Mouse (Mus musculus) T-helper 2 cell (primary cell): ENCODE data around the gene Txndc11.

ENCODE experiments used
- in situ Hi-C: fragments of 300-600 bp; cut with MboI, MseI; formaldehyde crosslinking; loops from one replicate; pipeline ENCODE4 v1.15.1; 2025; ENCODE audit warnings: high pct_unique_total_duplicates

Txndc11 gene

DNA sequence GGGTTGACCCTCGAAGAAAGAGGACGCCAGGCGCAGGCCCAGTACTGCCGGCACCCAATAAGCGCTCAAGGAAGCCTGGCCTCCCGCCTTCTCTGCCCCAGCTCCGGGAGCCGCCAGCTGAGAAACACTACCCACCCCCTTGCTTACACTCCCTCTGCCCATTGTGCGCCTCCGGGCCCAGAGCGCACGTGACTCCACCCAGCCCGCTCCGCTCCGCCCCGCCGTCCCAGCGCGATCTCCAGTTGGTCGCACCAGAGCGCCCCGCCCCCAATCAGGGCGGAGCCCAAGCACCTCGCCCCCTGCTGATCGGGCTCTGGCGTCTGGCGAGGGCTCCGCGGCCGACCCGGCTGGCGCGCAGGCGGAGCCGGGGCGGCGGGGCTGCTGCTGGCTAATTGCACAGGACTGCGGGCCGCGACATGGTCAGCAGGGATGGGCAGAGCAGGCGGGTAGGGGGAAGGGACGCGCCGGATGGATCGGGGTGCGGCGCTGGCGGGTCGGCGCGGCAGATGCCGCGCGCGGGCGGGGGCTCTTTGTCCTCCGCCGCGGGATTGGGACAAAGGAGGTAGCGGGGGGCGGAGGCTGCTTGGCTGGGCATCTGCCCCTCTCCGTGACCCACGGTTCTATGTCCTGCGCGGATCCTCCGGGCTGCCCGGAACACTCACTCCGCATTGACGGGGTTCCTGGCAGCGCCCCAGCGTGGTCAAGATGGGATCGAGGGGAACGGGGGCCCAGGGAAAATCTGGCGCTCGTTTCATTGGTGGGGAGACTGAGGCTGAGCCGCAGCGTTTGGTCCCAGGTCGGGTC lies 68.2 kb downstream of the Txndc11 start, which contains the start of gene Litaf:
Gene Litaf (minus strand): TSS at position 129 of the 804 bp plus-strand sequence.
- in situ Hi-C loops = loop anchor here (5.0 to 10.0 kb wide), 2 partner anchors 59 to 649 kb away; no protein-coding TSS in a partner anchor

DNA sequence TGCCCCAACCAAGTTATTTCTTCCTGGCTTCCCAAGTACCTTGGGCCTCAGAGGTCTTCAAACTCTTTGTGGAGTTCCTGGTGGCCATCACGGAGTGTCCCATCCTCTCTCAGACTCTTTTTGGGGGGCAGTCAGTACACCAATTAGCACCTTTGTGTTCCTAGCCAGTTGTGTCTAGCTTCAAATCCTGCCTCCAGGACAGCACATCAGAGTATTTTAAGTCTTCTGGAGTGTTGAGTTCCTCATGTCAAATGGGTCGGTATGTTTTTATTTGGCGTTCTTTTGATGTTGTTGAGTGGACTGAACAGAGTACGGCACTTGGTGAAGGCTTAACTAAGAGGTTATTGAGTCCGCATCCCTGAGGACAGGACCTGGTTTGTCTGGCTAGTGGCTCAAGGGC lies 69.0 kb downstream of the Txndc11 start:
- in situ Hi-C loops = loop anchor here (5.0 to 10.0 kb wide), 2 partner anchors 59 to 648 kb away; no protein-coding TSS in a partner anchor

DNA sequence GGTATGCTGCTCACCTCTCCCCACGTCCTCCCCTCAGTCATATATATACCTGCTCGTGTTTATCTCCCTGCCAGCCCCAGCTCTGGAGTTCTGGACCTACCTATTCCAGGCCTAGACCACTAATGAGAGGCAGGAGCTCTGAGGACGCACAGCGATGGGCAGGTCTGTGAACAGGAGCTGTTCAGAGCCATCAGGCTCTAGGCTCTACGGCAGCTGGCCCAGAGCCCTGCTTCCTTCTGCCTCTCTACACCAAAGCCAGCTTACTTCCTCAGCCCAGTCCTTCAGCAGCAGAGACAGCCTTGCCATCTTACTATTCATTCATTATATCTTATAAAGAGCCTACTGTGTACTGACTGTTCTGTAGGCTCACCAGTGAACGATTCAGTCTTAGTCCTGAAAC lies 69.7 kb downstream of the Txndc11 start:
- in situ Hi-C loops = loop anchor here (5.0 to 10.0 kb wide), 2 partner anchors 60 to 647 kb away; no protein-coding TSS in a partner anchor

DNA sequence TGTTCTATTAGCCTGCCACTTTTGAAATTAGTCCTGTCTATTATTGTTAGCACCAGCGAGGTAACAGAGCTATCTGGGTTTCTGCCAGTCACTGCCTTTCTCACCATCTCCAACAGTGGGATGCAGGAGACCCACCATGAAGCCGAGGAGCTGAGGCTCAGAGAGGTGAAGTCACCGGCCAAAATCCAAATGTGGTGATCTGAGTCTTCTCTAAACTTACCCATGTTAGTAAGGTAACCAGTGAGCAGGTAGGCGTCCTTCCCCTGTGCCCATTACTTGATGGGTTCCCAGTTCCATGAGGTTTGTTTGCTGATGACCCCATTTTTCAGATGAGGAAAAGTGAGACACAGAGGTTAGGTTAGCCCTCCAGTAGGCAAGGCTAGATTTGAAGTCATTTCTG lies 70.1 kb downstream of the Txndc11 start:
- in situ Hi-C loops = loop anchor here (10.0 kb wide), 1 partner anchor 60 kb away; no protein-coding TSS in a partner anchor

DNA sequence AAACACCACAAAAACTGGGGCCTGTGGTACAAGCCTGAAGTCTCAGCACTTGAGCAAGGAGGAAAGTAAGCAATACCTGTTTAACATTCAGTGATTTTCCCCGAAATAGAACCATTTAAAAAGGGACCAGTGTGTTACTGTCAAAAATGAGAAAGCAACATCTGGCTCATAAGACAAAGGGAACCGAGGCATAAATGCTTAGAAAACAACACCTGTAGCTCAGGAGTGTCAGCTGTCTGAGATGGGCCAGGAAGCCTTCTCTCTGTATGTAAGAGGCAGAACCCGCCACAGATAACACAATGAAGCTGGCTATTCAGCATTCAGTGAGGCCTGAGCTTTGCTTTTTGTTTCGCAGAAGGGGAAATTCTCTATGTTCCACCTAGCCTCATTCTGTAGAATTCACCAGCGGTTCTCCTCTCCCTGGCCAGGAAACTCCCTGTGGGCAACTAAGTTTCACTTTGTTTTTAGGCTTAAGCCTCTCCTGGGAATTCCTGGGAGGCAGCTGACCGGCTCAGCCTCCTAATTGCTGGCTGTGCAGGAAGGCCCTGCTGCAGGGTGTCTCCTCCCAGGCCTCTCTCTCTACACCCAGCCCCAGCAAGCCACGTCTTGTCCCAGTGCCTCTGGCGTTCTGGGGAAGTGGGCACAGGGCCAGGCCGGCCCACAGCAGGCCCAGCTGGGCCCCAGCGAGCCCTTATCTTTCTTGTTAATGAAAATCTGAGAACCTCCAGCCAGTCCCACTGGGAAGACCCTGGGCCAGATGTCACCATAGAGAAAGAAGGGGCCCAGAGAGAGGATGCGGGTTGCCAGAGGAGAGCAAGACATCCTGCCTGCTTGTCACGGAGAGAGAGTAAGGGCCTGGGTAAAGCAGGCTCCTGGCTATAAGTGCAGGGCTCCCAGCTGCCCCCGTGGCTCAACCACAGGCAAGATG lies 71.4 kb downstream of the Txndc11 start:
- in situ Hi-C loops = loop anchor here (10.0 kb wide), 1 partner anchor 62 kb away; no protein-coding TSS in a partner anchor

DNA sequence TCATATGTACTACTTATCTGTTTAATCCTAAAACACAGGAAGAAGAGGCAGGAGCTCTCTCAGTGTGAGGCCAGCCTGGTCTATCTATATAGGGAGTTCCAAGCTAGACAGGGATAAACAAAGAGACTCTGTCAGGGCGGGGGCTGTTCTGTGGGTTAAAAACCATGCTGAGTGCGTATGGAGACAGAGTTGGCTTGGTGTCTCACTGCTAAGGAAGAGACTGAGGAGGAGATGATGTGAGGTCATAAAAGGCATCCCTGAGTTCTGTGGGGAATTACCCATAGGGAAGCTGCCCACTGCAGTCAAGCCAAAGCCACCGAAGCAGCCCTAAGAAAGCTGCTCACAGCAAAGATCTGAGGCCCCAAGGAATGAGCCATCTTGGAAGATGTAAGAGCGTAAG lies 73.8 kb downstream of the Txndc11 start, which contains the start of gene Snn:
Gene Snn (plus strand): TSS at position 301 of the 400 bp plus-strand sequence.
- in situ Hi-C loops = loop anchor here (10.0 kb wide), 1 partner anchor 64 kb away; no protein-coding TSS in a partner anchor

DNA sequence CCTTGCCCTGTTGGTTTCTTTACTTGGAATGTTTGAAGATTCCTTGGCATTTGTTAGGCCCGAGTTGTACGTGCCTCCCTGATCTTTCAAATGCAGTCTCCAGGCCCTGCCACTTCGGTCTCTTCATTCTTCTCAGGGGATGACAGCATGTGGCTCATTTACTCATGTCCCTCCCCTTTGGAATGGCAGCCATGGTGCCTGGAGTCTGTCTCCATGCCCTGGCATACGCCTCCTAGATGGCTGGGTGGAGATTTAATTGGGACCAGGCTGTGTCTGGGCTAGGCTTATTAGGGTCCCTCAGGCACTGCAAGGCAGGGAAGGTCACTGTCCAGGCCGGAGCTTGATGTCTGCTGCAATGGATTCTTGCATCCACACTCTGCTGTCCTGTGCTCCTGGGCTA lies 78.5 kb downstream of the Txndc11 start:
- in situ Hi-C loops = no loop called here

DNA sequence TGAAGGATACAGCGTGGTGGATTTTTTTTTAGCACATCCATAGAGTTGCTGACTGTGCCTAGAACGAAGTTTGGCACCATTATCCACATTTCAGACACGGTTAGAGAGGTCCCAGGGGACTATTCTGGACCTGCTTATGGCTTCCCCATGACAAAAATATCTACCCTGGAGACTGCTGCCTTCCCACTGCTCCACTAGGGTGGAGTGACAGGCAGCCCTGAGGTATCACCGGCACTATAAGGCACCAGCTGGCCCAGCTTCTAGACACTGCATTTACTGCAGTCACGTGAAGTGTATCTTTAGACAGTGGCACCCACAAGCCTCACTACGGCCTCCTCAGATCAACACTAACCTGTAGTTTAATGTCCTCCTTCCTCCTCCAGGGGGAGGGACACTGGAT lies 79.6 kb downstream of the Txndc11 start:
- in situ Hi-C loops = no loop called here

DNA sequence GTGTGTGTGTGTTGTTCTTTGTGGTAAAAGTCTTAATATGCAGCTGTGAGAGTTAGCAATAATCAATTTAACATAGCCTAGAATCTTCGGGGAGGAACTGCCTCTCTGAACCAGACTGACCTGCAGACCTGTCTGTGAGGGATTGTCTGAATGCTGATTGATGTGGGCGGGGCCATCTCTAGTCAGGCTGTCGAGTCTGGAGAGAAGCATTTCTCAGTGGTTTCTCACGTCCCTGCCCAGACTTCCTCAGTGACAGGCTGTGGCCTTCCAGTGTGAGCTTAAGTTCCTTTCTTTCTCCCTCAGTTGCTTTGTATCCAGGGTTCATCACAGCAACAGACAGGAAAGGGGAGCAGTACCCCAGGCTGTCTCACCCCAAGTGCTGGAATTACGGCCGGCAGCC lies 80.0 kb downstream of the Txndc11 start:
- in situ Hi-C loops = no loop called here

DNA sequence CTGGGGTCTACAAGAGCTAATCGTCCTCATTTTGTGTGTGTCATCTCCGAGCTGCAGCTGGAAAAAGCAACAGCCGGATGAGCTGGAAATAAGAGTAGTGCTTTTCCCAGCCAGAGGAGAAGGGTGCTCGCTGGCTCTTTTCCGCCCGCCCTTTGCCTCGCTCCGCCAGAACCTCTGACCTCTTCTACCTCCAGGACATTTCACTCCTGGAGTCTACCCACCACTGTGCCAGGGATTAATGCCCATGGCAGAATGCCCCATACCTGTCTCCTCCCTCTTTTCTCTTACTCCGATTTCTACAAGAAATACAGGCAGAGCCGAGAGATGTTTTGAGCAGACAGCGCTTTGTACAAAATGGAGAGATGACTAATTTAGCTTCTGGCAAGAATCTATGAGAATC lies 83.3 kb downstream of the Txndc11 start:
- in situ Hi-C loops = no loop called here

DNA sequence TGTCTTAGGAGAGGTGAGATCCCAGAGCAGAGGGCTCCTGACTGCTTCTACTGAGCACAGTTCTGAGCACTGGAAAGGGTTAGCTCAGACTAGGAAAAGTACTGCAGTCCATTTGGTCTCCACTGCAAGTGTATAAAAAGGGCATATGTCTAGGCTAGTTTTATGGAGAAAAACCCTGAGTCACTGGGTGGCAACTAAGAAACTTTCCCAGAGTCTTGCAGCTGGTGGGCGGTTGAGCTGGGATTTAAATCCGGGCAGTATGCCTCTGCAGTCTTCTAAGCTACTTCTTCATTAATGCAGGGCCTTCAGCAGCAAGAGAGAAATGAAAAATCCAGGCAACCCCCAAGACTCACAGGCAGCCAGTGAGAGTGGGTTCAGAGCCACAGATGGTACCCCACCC lies 84.2 kb downstream of the Txndc11 start:
- in situ Hi-C loops = no loop called here

DNA sequence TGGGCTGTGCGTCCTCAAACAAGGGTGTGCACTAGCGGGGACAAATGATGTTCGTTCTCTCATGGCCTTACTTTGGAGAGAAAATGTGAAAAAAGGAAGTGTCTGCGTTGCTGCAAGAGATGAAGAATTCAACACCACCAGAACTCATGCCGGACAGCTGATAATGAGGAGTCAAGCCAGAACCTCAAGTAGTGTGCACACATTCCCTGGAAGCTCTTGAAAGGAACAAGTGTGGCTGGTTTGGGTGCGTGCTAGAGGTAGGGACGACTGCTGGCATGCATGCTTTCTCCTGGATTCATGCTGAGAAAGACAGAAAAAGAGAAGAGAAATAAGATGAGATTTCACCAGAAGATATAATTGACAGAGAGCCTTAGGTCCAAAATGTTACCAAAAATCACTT lies 87.3 kb downstream of the Txndc11 start:
- in situ Hi-C loops = loop anchor here (25.0 kb wide), 1 partner anchor 485 kb away; no protein-coding TSS in a partner anchor

DNA sequence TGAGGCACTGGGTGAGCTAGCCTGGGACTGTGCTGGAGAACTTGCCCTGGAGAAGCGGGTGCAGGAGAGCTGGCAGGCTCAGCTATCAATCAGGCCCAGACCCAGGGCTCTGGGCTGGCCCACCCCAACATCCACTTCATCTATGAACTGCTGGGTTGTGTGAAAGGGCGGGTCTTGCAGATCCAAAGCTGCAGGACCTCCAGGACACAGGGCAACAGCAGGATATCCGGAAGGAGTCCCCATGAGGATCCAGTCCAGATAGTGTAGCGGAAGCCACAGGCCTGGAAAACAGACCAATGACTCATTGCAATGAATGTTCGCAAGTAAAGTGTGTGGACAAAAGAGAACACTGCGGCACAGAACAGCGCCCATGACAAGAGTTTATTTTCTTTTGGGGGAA lies 88.0 kb downstream of the Txndc11 start:
- in situ Hi-C loops = loop anchor here (25.0 kb wide), 1 partner anchor 484 kb away; no protein-coding TSS in a partner anchor

DNA sequence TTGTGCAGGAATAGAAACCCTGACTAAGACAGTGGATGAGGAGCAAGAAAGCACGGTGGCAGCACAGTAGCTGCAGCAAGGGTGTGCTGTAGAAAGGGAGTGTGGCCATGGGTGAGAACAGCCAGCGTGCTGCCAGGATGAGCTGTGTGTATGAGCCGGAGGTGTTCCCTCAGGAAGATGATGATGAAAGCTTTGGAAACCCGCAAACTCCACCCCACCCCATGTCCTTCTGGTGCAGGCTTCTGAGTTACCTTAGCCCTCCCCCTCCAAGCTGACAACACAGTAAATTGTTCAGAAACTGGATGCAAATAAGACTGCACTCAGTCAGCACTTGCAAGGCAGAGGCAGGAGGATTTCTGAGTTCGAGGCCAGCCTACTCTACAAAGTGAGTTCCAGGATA lies 91.2 kb downstream of the Txndc11 start:
- in situ Hi-C loops = loop anchor here (25.0 kb wide), 1 partner anchor 481 kb away; no protein-coding TSS in a partner anchor

DNA sequence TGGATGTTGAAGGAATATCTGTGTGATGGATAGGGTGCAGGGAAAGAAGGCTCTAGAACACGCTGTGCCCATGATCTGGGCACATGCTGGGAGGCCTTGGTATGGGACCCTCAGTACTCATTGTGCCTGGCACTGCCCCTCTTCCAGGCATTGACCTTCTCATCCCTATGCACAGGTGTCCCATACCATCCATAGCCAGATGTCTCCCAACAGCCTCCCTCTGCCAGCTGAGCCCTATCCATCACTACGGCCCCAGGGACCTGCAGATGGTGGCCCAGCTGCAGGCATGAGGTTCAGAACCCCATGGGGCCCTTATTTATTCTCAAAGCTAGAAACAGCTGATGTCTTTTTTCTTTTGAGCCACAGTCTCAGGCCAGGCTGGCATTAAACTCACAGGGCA lies 93.8 kb downstream of the Txndc11 start:
- in situ Hi-C loops = loop anchor here (25.0 kb wide), 1 partner anchor 478 kb away; no protein-coding TSS in a partner anchor

DNA sequence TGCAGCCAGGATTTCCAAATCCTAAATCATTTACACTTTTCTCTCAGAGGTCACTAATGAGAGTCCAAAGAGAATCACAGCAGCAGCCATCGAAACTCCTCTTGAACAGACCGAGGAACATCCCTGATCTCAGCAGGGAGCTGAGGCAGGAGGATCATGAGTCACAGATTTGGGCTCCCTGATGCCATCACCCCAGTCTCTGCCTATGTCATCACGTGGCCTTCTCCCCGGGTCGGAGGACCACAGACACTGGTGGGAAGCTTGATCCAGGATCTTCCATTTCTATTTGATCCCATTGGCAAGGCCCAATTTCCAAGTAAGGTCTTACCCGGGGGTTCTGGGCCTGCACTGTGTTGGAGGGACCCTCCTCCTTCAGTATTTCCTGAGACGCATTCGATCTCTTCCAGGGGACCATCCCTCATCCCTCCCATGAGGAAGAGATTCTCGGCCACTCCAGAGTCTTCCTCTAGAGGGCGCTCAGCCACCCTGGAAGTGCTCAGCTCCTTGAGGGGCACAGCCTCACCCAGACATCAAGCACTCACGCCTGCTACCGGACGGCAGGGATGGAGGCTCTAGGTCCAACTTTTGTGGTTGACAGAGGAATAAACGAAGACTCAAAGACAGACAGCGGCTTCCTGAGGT lies 98.5 kb downstream of the Txndc11 start:
- in situ Hi-C loops = loop anchor here (25.0 kb wide), 1 partner anchor 474 kb away; no protein-coding TSS in a partner anchor

DNA sequence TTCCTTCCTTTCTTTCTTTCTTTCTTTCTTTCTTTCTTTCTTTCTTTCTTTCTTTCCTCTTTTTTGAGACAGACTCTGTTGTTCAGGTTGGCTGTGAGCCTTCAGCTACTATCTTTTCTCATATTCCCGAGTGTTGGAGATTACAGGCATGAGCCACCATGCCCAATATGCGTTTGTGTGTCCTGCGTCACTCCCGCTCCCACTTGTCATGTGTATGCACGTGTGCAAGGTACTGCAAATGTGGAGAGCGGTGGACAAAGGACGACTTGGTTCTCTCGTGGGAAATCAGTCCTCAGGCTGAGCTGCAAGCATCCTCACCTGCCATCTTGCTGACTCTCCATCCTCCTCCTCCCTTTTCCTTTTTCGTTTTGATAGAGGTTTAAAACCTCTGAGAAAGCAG lies 99.2 kb downstream of the Txndc11 start:
- in situ Hi-C loops = loop anchor here (25.0 kb wide), 1 partner anchor 473 kb away; no protein-coding TSS in a partner anchor

DNA sequence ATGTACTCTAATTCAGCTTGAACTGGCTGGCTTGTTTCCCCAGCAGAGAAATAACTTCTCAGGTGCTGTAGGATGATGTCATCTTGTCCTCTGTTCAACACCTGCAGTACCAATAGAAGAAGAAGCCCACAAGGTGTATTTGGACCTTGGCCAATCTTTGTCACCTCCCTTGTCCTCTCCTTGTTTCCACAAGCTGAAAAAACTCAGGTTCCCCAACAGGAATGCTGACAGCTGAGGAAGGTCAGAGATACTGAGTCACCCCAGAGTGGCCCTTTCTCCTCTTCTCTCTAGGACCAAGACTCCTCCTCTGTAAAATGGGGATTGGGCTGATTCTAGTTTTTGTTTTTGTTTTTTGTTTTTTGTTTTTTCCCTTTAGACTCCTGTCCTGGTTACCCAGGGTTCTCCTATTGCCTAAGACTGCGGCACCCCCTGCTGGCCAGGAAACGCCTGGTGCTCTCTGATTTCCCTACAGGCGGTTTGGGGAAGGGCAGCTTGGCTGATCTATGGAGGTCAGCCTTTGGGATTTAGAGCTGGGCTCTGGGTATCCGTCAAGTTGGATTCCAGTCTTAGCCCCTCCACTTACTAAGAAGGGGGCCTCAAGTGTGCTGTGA lies 100.2 kb downstream of the Txndc11 start:
- in situ Hi-C loops = loop anchor here (5.0 to 25.0 kb wide), 3 partner anchors 88 to 472 kb away; no protein-coding TSS in a partner anchor

DNA sequence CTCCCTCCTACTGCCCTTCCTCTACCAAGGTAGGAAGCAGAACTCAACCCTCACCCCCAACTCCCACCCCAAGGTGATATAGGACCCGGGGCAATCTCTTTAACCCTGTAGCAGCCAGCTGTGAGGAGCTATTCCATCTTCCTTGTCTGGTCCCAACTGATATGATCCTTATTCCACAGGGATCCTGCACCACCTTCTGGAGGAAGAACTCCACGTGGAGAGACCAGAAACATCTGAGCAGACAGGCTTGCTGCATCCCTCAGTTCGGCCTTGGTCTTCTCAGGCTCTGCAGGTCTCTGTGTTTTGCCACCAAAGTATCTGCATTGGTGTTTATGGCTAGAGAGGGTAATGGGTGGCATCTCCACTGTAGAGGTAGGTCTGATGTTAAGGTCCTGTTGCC lies 103.1 kb downstream of the Txndc11 start:
- in situ Hi-C loops = loop anchor here (5.0 to 25.0 kb wide), 3 partner anchors 91 to 469 kb away; no protein-coding TSS in a partner anchor

DNA sequence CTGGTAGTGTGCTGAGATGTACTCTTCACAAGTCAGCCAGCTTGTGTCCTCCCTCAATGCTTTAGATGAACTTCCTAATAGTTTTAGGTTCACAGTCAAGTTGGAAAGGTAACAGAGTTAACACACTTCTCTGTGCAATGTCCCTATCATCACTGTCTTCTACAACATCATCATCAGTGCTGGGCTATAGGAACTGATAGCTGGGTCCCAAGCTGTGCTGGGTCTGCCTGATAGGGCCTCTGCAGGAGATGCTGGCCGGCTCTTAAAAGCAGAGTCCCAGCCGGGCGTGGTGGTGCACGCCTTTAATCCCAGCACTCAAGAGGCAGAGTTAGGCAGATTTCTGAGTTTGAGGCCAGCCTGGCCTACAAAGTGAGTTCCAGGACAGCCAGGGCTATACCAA lies 103.6 kb downstream of the Txndc11 start:
- in situ Hi-C loops = loop anchor here (5.0 to 25.0 kb wide), 3 partner anchors 91 to 469 kb away; no protein-coding TSS in a partner anchor
